Mouse (Mus musculus): ENCODE measurements at regions not wholly inside any gene's neighbourhood (a gene's known extent, or its start where the extent isn't known, plus 50 kb on each side); places are given as distances from the start of the nearest gene placed in this dataset.

DNA sequence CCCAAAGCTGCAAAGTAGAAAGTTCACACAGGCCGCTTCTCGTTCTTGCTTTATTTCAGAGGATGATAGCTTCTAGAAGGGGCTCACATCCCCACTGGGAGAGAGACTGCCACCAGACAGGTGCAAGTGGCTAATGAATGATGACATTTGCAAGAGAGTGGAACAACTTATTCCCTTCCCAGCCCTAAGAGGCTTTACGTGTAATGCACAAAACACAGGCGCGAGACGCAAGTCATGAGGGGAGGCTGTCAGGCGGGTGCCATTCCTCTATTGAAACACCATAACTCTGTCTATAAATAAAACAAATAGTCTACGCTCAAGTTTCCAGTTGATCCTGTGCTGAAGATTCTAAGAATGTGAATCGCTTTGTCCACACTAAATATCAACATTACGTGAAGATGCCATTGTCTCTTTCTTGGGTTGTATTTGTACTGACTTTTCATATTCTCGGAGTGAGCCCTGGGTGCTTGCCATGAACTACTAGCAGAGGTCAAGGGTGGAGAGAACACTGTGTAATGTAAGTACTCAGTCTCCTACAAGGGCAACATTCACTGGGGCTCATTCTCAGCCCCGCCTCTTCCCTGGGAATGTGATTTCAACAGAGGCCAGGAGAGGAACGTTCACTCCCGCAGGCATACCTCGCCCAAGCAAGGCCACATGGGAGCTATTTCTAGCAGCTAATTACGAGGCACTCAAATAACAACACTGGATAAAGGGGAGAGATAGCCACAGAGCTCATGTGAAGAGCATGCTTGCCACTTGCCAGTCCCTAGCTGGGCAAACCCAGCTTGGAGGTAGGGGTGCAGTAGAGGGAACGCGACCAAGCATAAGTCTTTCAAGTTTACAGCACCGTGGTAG is 225.5 kb upstream of the Pabpc6 start:
- peak; percentile 71 for DNase-seq (ENCODE audit: low spot score)

DNA sequence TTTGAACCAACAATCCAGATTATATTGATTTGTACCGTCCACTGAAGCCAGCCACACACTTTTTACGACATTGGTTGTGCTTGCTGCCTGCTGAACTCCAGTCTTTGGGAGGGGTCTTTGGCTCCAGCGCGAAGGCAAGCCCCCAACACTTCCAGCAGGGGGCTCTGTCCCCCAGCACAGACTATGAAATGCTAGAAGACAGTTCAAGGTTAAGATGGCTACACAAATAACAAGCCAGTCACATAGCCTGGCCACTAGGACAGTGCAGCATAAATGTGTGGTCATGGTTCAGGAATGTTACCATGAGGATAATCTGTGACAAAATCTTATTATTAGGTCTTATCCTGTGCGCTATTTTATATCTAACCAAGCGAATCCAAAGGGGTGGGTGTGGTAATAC is 224.4 kb upstream of the Pabpc6 start:
- 43% methylated on average over 6 of the region's 6 CpGs for WGBS
- DNase-seq (ENCODE audit: low spot score), result peak; percentile 46

More for the DNA sequence above, 225.5 kb upstream of the Pabpc6 start:
- 51% methylated on average over 19 of the region's 19 CpGs for WGBS
- peaks cover 3% of the 10 kb centered on the region; the same call in 1 of the 2 replicates for H3K4me1 ChIP-seq (replicated peaks; ENCODE audit: insufficient read depth, low read length)
- H3K9me3 ChIP-seq (replicated peaks; ENCODE audit: low read length), result no peaks in the 10 kb centered on the region
- H3K27me3 ChIP-seq (ENCODE audit: insufficient read depth, low read length), result no peaks in the 10 kb centered on the region
- H3K36me3 ChIP-seq (ENCODE audit: insufficient read depth, low read length), result no peaks in the 10 kb centered on the region
- TF ChIP-seq CTCF (IDR thresholded peaks at IDR 0.05; ENCODE audit: low read depth), result no peak
- H3K4me2 ChIP-seq (ENCODE audit: low read length), result no peak overlapping the region
- no peak overlapping the region for H3K4me3 ChIP-seq (replicated peaks; ENCODE audit: low read depth, low read length)
- H3K9ac ChIP-seq (ENCODE audit: low read depth, low read length), result no peak overlapping the region
- peak; percentile 69; the same call in 1 of the 2 replicates for ATAC-seq (replicated peaks; ENCODE audit: low FRiP score, low read depth)
- no peak overlapping the region for H3K27ac ChIP-seq

DNA sequence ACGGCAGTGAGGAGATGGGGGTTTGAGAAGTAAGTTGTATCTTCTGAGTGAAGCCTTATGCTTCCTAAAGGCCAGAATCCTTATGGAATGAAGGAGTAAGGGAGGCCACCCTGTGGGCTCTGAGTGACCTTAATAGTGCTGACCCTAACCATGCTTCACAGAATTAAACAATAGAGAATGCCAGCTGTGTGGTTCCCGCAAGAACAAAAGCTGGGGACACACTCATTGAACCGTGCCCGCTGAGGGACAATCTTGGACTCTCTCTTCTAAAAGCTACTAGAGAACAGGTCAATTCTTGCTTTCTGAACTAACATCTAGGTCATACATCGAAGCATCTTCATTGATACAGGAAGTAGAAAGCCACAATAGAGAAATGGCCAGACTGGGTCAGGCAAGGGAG is 223.3 kb upstream of the Pabpc6 start:
- H3K4me2 ChIP-seq (ENCODE audit: low read length), result no peak overlapping the region
- no peaks in the 10 kb centered on the region for H3K36me3 ChIP-seq (ENCODE audit: insufficient read depth, low read length)
- no peak for ATAC-seq (replicated peaks; ENCODE audit: low FRiP score, low read depth)
- no peak overlapping the region for H3K27ac ChIP-seq
- no peak overlapping the region for H3K4me3 ChIP-seq (replicated peaks; ENCODE audit: low read depth, low read length)
- no peak for DNase-seq (ENCODE audit: low spot score)
- no peak for TF ChIP-seq CTCF (IDR thresholded peaks at IDR 0.05; ENCODE audit: low read depth)
- H3K4me1 ChIP-seq (replicated peaks; ENCODE audit: insufficient read depth, low read length), result peaks cover 3% of the 10 kb centered on the region; the same call in 1 of the 2 replicates
- no peaks in the 10 kb centered on the region for H3K27me3 ChIP-seq (ENCODE audit: insufficient read depth, low read length)
- no peak overlapping the region for H3K9ac ChIP-seq (ENCODE audit: low read depth, low read length)
- no peaks in the 10 kb centered on the region for H3K9me3 ChIP-seq (replicated peaks; ENCODE audit: low read length)
- WGBS, result 83% methylated on average over 5 of the region's 5 CpGs

More for the DNA sequence above, 224.4 kb upstream of the Pabpc6 start:
- no peaks in the 10 kb centered on the region for H3K9me3 ChIP-seq (replicated peaks; ENCODE audit: low read length)
- H3K36me3 ChIP-seq (ENCODE audit: insufficient read depth, low read length), result no peaks in the 10 kb centered on the region
- H3K4me1 ChIP-seq (replicated peaks; ENCODE audit: insufficient read depth, low read length), result peaks cover 3% of the 10 kb centered on the region; the same call in 1 of the 2 replicates
- peak; percentile 77 for TF ChIP-seq CTCF (IDR thresholded peaks at IDR 0.05; ENCODE audit: low read depth)
- H3K9ac ChIP-seq (ENCODE audit: low read depth, low read length), result no peak overlapping the region
- no peak overlapping the region for H3K4me3 ChIP-seq (replicated peaks; ENCODE audit: low read depth, low read length)
- peak; percentile 82 for ATAC-seq (replicated peaks; ENCODE audit: low FRiP score, low read depth)
- no peak overlapping the region for H3K4me2 ChIP-seq (ENCODE audit: low read length)
- no peak overlapping the region for H3K27ac ChIP-seq
- H3K27me3 ChIP-seq (ENCODE audit: insufficient read depth, low read length), result no peaks in the 10 kb centered on the region

DNA sequence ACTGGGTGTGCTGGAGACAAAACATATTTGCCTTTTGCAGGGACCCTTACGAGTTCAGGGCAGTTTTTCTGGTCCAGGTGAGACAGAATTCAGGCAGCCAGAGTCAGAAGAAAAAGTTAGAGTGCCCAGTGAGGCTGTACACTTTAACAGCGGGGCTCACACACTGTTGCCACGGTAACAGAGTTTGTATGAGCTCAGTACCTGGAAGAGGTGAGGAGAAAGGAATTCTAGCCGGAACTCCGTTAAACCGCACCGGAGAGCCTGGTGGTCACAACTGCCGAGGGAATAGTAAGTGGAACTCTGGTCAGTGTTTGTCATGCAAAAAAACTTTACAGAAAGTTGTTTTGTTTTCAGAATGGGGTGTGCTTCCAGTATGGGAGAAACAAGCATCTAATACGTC is 222.6 kb upstream of the Pabpc6 start:
- Histone ChIP-seq H3K4me1 (replicated peaks; ENCODE audit: insufficient read depth, low read length) (peaks cover 3% of the 10 kb centered on the region; the same call in 1 of the 2 replicates), H3K9me3 (replicated peaks; ENCODE audit: low read length) (no peaks in the 10 kb centered on the region), H3K9ac (ENCODE audit: low read depth, low read length) (no peak overlapping the region), H3K27ac (no peak overlapping the region), H3K4me2 (ENCODE audit: low read length) (no peak overlapping the region), H3K36me3 (ENCODE audit: insufficient read depth, low read length) (no peaks in the 10 kb centered on the region), H3K27me3 (ENCODE audit: insufficient read depth, low read length) (no peaks in the 10 kb centered on the region), H3K4me3 (replicated peaks; ENCODE audit: low read depth, low read length) (no peak overlapping the region)
- no peak for TF ChIP-seq CTCF (IDR thresholded peaks at IDR 0.05; ENCODE audit: low read depth)
- DNase-seq (ENCODE audit: low spot score), result no peak
- no peak for ATAC-seq (replicated peaks; ENCODE audit: low FRiP score, low read depth)
- 74% methylated on average over 9 of the region's 9 CpGs for WGBS

DNA sequence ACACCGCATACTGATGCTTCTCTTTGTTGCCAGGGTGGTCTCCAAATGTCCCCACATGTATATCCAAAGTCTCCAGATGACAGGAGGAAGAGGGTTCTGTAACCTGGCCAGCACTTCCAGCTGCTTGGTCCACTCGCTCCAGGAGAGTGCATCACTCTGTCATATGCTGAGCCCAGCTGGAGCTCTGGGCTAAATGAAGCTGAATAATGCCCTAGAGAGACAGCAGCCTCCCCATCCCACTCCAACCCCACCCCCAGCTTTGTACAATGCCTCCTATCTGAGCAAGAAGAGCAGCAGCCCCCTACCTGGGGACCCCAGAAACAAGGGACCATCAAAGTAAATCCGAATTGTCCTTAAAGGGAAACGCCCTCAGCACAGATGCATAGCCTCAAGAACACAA is 219.0 kb upstream of the Pabpc6 start:
- WGBS, result 80% methylated on average over 4 of the region's 4 CpGs
- no peak overlapping the region for H3K4me3 ChIP-seq (replicated peaks; ENCODE audit: low read depth, low read length)
- H3K27ac ChIP-seq, result no peak overlapping the region
- no peaks in the 10 kb centered on the region for H3K27me3 ChIP-seq (ENCODE audit: insufficient read depth, low read length)
- TF ChIP-seq CTCF (IDR thresholded peaks at IDR 0.05; ENCODE audit: low read depth), result no peak
- no peak for ATAC-seq (replicated peaks; ENCODE audit: low FRiP score, low read depth)
- no peak overlapping the region for H3K4me2 ChIP-seq (ENCODE audit: low read length)
- H3K9ac ChIP-seq (ENCODE audit: low read depth, low read length), result no peak overlapping the region
- H3K36me3 ChIP-seq (ENCODE audit: insufficient read depth, low read length), result no peaks in the 10 kb centered on the region
- H3K4me1 ChIP-seq (replicated peaks; ENCODE audit: insufficient read depth, low read length), result no peaks in the 10 kb centered on the region
- DNase-seq (ENCODE audit: low spot score), result no peak
- no peaks in the 10 kb centered on the region for H3K9me3 ChIP-seq (replicated peaks; ENCODE audit: low read length)

DNA sequence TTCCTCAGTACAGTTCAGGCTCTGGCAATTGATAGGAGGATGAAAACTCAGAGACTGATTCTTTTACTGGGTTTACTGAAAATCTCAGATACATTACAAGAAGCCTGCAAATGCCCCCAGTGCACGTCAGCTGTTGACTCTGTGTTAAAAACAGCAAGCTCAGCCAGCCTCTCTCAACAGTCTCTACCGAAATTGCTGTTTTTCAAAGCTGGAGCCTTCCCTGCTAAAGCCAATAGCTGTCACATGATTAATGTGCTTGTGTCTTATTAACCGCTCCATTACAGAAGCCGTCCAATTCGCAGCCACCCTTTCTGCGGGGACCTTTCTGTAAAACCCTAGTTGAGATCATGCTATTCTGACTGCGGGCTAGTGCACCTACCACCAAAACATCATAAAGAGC is 215.6 kb upstream of the Pabpc6 start:
- no peak for TF ChIP-seq CTCF (IDR thresholded peaks at IDR 0.05; ENCODE audit: low read depth)
- no peak for ATAC-seq (replicated peaks; ENCODE audit: low FRiP score, low read depth)
- Histone ChIP-seq H3K4me3 (replicated peaks; ENCODE audit: low read depth, low read length) (no peak overlapping the region), H3K27me3 (ENCODE audit: insufficient read depth, low read length) (no peaks in the 10 kb centered on the region), H3K9ac (ENCODE audit: low read depth, low read length) (no peak overlapping the region), H3K4me2 (ENCODE audit: low read length) (no peak overlapping the region), H3K27ac (no peak overlapping the region), H3K9me3 (replicated peaks; ENCODE audit: low read length) (no peaks in the 10 kb centered on the region), H3K4me1 (replicated peaks; ENCODE audit: insufficient read depth, low read length) (no peaks in the 10 kb centered on the region), H3K36me3 (ENCODE audit: insufficient read depth, low read length) (no peaks in the 10 kb centered on the region)
- DNase-seq (ENCODE audit: low spot score), result peak; percentile 69
- 18% methylated on average over 7 of the region's 7 CpGs for WGBS

Data from kidney, postnatal 0 days (tissue).